Mouse (Mus musculus): ENCODE measurements at regions not wholly inside any gene's neighbourhood (a gene's known extent, or its start where the extent isn't known, plus 50 kb on each side); places are given as distances from the start of the nearest gene placed in this dataset.
A peak's percentile ranks its signal among the peaks of the same experiment; 100 is the strongest.

GRCm38 (mm10) chr9:91227673-91228440 is 134.4 kb upstream of the Zic4 start:
- ATAC-seq (ENCODE audit: low read depth): peak; percentile 97
- WGBS: 17% methylated on average over 10 of the region's 10 CpGs
- H3K4me1 ChIP-seq (replicated peaks): 0 out of 2 replicates have a peak, but pooled peaks cover 7% of the 10 kb centered on the region
- H3K9ac ChIP-seq: peak overlapping the region; percentile 43; the same call in 1 of the 2 replicates
- H3K27me3 ChIP-seq: no peaks in the 10 kb centered on the region
- H3K9me3 ChIP-seq: no peaks in the 10 kb centered on the region
- H3K27ac ChIP-seq (replicated peaks): peak overlapping the region; percentile 72
- peak overlapping the region; percentile 44 for H3K4me2 ChIP-seq
- H3K36me3 ChIP-seq: no peaks in the 10 kb centered on the region
- H3K4me3 ChIP-seq: peak overlapping the region; percentile 16

GRCm38 (mm10) chr9:91228525-91228924 is 133.7 kb upstream of the Zic4 start:
- WGBS: 66% methylated on average over 5 of the region's 5 CpGs
- Histone ChIP-seq H3K4me1 (replicated peaks) (0 out of 2 replicates have a peak, but pooled peaks cover 7% of the 10 kb centered on the region), H3K9ac (no peak overlapping the region), H3K27ac (replicated peaks) (peak overlapping the region; percentile 72), H3K36me3 (no peaks in the 10 kb centered on the region), H3K4me2 (peak overlapping the region; percentile 44), H3K9me3 (no peaks in the 10 kb centered on the region), H3K27me3 (no peaks in the 10 kb centered on the region), H3K4me3 (no peak overlapping the region)
- ATAC-seq (ENCODE audit: low read depth): 0 out of 2 replicates have a peak, but pooled peaks have one; percentile 44

GRCm38 (mm10) chr9:91253886-91254285 is 108.3 kb upstream of the Zic4 start:
- ATAC-seq (ENCODE audit: low read depth): no peak
- WGBS: 84% methylated on average over 1 of the region's 1 CpGs
- no peaks in the 10 kb centered on the region for H3K4me1 ChIP-seq (replicated peaks)
- H3K27me3 ChIP-seq: no peaks in the 10 kb centered on the region
- no peak overlapping the region for H3K4me2 ChIP-seq
- peaks cover 5% of the 10 kb centered on the region; the same call in 1 of the 2 replicates for H3K9me3 ChIP-seq
- no peak overlapping the region for H3K4me3 ChIP-seq
- no peaks in the 10 kb centered on the region for H3K36me3 ChIP-seq
- no peak overlapping the region for H3K9ac ChIP-seq
- no peak overlapping the region for H3K27ac ChIP-seq (replicated peaks)

GRCm38 (mm10) chr9:91291340-91291739 is 70.9 kb upstream of the Zic4 start:
- no peak for ATAC-seq (ENCODE audit: low read depth)
- no peaks in the 10 kb centered on the region for H3K36me3 ChIP-seq
- no peak overlapping the region for H3K27ac ChIP-seq (replicated peaks)
- H3K4me3 ChIP-seq: no peak overlapping the region
- H3K4me1 ChIP-seq (replicated peaks): no peaks in the 10 kb centered on the region
- 76% methylated on average over 3 of the region's 3 CpGs for WGBS
- no peaks in the 10 kb centered on the region for H3K27me3 ChIP-seq
- H3K9me3 ChIP-seq: no peaks in the 10 kb centered on the region
- no peak overlapping the region for H3K4me2 ChIP-seq
- H3K9ac ChIP-seq: no peak overlapping the region

All from neural tube, embryonic 13.5 days (tissue).